Mouse (Mus musculus) midbrain, embryonic 16.5 days (tissue): Measurements from ENCODE around the gene Ube2j2. TPM values are rescaled to one million over a fixed set of nuclear protein-coding genes. Genes with fewer than 3 reads are reported as not detected.

ENCODE experiments used
- ATAC-seq: fragments of 200-750 bp; cut with Nextera tagmentation; 2 replicates; pipeline ENCODE4 v1.8.0; 2017; ENCODE audit warnings: moderate TSS enrichment
- H3K27ac ChIP-seq: fragments of 300-500 bp; sonication (generic); 2 replicates; pipeline ENCODE4 v1.5.1; 2014; ENCODE audit warnings: mild to moderate bottlenecking, low read length, mixed read lengths
- H3K27me3 ChIP-seq: fragments of 300-500 bp; sonication (generic); 2 replicates; pipeline ENCODE4 v1.6.1; 2014; ENCODE audit warnings: low read depth, low read length, mixed read lengths; ENCODE audit not compliant: control insufficient read depth, insufficient read depth
- H3K36me3 ChIP-seq: fragments of 300-500 bp; sonication (generic); 2 replicates; pipeline ENCODE4 v1.6.1; 2014; ENCODE audit warnings: mild to moderate bottlenecking, low read length, moderate library complexity, mixed read lengths; ENCODE audit not compliant: control insufficient read depth, insufficient read depth
- H3K4me1 ChIP-seq: fragments of 300-500 bp; sonication (generic); 2 replicates; pipeline ENCODE4 v1.6.1; 2014; ENCODE audit warnings: mild to moderate bottlenecking, low read length, mixed read lengths; ENCODE audit not compliant: control insufficient read depth, insufficient read depth
- H3K4me2 ChIP-seq: fragments of 300-500 bp; sonication (generic); 2 replicates; pipeline ENCODE4 v1.6.1; 2014; ENCODE audit warnings: mild to moderate bottlenecking, low read length, mixed read lengths
- H3K4me3 ChIP-seq: fragments of 300-500 bp; sonication (generic); 2 replicates; pipeline ENCODE4 v1.5.1; 2014; ENCODE audit warnings: low read depth, mild to moderate bottlenecking, low read length, moderate library complexity, mixed read lengths
- H3K9ac ChIP-seq: fragments of 300-500 bp; sonication (generic); 2 replicates; pipeline ENCODE4 v1.6.1; 2014; ENCODE audit warnings: low read depth, low read length, mixed read lengths
- H3K9me3 ChIP-seq: fragments of 300-500 bp; sonication (generic); replicated peaks from 2 replicates; pipeline ENCODE4 v1.6.1; 2014; ENCODE audit warnings: mild to moderate bottlenecking, low read length, mixed read lengths; ENCODE audit not compliant: control insufficient read depth, poor library complexity, severe bottlenecking
- WGBS: fragments of 180-500 bp; shearing (Covaris S2); extraction: QIAGEN DNeasy Blood & Tissue Kit; methylation state at CpG from one replicate; pipeline ENCODE4 v1.1.7; 2014; 5-methylcytosine and 5-hydroxymethylcytosine counted together
- polyA plus RNA-seq: library from polyadenylated mRNA; unstranded; fragments of >200 nt; fragmentation: Nextera tagmentation; extraction: Ambion mirVana; gene quantifications from 2 replicates; pipeline ENCODE4 v1.2.1, GENCODE M21; 2015

Gene Ube2j2
- polyA plus RNA-seq, 1 experiment from 2014 or later = 109 TPM

DNA sequence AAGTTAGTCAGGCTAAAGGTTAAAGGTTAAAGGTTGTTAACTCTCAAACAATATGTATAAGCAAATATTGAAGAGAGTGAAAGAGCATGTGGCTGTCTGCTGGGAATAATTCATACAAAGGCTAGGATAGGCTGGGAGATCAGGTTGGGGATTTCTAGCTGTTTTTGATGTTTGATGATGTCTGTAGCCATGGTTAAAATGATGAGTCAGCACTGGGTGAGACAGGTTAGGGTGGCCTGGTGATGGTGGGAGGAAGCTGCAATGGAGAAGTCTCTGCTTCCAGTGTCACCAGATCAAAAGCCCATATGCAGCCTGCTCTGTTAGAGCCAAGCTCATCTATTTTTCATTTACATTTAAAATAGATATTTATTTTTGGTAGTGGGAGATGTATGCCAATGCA lies 3.5 kb downstream of the Ube2j2 start:
- Histone ChIP-seq H3K36me3 (peaks cover 11% of the 10 kb centered on the region), H3K9me3 (no peaks in the 10 kb centered on the region), H3K9ac (no peak overlapping the region), H3K4me1 (peaks cover 17% of the 10 kb centered on the region), H3K27me3 (no peaks in the 10 kb centered on the region), H3K4me3 (no peak overlapping the region), H3K27ac (no peak overlapping the region), H3K4me2 (no peak overlapping the region)
- no peak for ATAC-seq

DNA sequence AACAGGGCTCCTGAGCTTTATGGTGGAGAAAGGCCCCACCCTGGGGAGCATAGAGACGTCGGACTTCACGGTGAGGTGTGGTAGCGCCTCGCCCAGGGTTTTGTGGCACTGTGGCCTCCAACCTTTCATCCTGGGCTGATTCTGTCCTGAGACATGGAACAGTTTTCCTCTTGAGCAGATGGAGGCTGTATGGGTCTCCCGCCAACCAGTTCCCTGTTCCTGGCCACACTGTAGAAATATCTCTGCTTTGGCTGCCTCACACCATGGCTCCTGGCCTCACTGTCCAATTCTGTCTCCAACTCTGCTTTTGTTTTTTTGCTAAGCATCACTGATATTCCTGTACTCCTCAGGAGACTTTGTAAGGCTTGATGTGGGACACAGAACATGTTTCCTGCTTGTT lies 11.9 kb downstream of the Ube2j2 start:
- Histone ChIP-seq H3K9ac (no peak overlapping the region), H3K4me3 (no peak overlapping the region), H3K4me1 (no peaks in the 10 kb centered on the region), H3K36me3 (peaks cover 46% of the 10 kb centered on the region), H3K27ac (no peak overlapping the region), H3K4me2 (no peak overlapping the region), H3K9me3 (no peaks in the 10 kb centered on the region), H3K27me3 (no peaks in the 10 kb centered on the region)
- no peak for ATAC-seq
- 94% methylated on average over 6 of the region's 6 CpGs for WGBS

DNA sequence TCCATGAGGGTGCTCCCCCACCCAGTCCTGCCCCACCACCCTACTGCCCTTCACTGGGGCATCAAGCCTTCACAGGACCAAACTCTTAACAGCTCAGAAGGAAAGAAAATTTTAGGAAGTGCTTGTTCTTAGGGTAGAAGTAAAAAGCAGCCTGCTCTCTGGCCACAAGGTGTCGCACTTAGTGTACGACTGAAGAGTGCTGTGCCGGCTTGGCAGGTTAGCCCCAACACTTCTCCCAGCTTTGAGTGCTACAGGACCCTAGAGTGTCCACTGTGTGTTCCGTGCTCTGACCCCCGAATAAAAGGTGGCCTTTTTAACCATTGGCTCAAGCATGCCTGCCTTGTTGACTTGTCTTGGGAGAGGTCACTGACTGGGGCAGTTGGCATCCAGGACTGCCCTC lies 15.6 kb downstream of the Ube2j2 start:
- Histone ChIP-seq H3K36me3 (peaks cover 30% of the 10 kb centered on the region), H3K9me3 (no peaks in the 10 kb centered on the region), H3K27ac (no peak overlapping the region), H3K4me1 (peaks cover 7% of the 10 kb centered on the region; the same call in 1 of the 2 replicates), H3K4me2 (no peak overlapping the region), H3K27me3 (no peaks in the 10 kb centered on the region), H3K4me3 (no peak overlapping the region), H3K9ac (no peak overlapping the region)
- WGBS = 8% methylated on average over 5 of the region's 5 CpGs
- peak; percentile 68; the same call in 1 of the 2 replicates for ATAC-seq

DNA sequence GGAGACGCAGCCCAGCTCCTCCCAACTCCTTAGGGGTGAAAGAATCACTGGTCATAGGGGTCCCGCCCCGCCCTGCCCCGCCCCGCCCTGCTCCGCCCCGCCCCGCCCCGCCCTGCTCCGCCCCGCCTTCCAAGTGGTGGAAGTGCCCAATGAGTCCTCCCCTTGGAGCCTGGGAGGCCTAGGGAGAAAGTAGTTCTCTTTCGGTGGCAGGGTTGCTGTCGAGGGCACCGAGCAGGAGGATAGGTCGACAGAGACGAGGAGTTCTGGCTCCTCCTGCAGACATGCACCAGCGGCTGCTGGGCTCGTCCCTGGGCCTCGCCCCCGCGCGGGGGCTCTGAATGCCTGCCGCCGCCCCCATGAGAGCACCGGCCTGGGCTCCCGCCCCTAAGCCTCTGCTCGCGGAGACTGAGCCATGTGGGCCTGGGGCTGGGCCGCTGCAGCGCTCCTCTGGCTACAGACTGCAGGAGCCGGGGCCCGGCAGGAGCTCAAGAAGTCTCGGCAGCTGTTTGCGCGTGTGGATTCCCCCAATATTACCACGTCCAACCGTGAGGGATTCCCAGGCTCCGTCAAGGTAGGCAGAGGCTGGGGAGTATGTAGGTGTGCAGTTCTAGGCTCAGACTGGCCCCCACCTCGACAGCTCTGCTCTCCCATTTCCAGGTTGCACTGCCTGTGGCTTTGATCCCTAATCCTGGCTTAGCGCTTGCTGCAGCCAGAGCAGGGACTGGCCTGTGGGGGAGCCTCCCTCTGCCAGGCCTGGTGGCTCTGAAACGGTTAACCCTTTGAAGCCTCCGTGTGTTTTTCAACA lies 18.7 kb downstream of the Ube2j2 start, which contains the start of gene C1qtnf12:
Gene C1qtnf12, plus strand, starts transcription at position 152 of the 805 bp plus-strand sequence.
- no peak within 1 kb of the TSS for H3K27ac ChIP-seq
- H3K9ac ChIP-seq = peak within 1 kb of the TSS; percentile 67
- H3K4me3 ChIP-seq = peak within 1 kb of the TSS; percentile 38
- no peaks in the 10 kb centered on the region for H3K9me3 ChIP-seq
- peak; percentile 43; the same call in 1 of the 2 replicates for ATAC-seq
- H3K4me1 ChIP-seq = peaks cover 7% of the 10 kb centered on the region; the same call in 1 of the 2 replicates
- no peaks in the 10 kb centered on the region for H3K27me3 ChIP-seq
- WGBS = under 1% methylated on average over 37 of the region's 42 CpGs
- H3K4me2 ChIP-seq = peak within 1 kb of the TSS; percentile 61
- H3K36me3 ChIP-seq = peaks cover 14% of the 10 kb centered on the region

DNA sequence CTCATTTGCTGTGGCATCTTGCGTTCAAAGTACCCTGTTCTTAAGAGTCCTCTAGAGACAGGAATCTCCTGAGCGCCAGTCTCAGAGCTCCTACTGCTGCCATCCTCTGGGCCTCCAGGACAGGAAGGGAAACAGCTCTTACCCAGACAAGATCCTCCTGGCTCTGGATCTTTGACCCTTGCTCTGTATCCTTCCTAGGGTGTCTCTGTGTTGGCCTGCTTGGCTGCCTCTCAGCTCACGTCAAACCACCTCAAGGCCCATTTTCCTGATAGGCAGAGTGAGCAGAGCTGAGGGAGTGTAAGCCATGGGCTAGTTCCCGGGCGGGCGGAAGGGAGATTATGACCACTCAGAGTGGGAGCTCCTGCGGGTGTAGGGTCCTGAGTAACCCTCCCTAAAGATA lies 19.5 kb downstream of the Ube2j2 start:
- peaks cover 8% of the 10 kb centered on the region for H3K36me3 ChIP-seq
- peaks cover 7% of the 10 kb centered on the region; the same call in 1 of the 2 replicates for H3K4me1 ChIP-seq
- no peak overlapping the region for H3K4me3 ChIP-seq
- no peak for ATAC-seq
- no peaks in the 10 kb centered on the region for H3K27me3 ChIP-seq
- WGBS = 43% methylated on average over 7 of the region's 7 CpGs
- no peak overlapping the region; the same call in 1 of the 2 replicates for H3K4me2 ChIP-seq
- H3K9me3 ChIP-seq = no peaks in the 10 kb centered on the region
- H3K9ac ChIP-seq = no peak overlapping the region
- H3K27ac ChIP-seq = no peak overlapping the region

DNA sequence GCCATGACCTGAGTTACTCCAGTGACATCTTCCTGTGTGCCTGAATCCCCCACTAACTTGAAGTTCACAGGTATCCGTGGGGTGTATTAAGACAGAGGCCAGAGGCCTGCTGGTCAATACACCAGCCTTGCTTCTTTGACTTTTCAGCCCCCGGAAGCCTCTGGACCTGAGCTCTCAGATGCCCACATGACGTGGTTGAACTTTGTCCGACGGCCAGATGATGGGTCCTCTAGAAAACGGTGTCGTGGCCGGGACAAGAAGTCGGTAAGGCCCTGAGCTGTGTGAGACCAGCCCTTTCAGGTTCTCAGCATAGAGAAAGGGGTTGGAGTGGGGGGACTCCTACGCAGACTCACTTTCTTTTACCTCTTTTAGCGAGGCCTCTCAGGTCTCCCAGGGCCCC lies 20.8 kb downstream of the Ube2j2 start:
- Histone ChIP-seq H3K27me3 (no peaks in the 10 kb centered on the region), H3K9ac (no peak overlapping the region), H3K4me3 (no peak overlapping the region), H3K4me1 (peaks cover 7% of the 10 kb centered on the region; the same call in 1 of the 2 replicates), H3K27ac (no peak overlapping the region), H3K9me3 (no peaks in the 10 kb centered on the region), H3K36me3 (peaks cover 3% of the 10 kb centered on the region; the same call in 1 of the 2 replicates), H3K4me2 (no peak overlapping the region)
- ATAC-seq = no peak
- 93% methylated on average over 11 of the region's 11 CpGs for WGBS

DNA sequence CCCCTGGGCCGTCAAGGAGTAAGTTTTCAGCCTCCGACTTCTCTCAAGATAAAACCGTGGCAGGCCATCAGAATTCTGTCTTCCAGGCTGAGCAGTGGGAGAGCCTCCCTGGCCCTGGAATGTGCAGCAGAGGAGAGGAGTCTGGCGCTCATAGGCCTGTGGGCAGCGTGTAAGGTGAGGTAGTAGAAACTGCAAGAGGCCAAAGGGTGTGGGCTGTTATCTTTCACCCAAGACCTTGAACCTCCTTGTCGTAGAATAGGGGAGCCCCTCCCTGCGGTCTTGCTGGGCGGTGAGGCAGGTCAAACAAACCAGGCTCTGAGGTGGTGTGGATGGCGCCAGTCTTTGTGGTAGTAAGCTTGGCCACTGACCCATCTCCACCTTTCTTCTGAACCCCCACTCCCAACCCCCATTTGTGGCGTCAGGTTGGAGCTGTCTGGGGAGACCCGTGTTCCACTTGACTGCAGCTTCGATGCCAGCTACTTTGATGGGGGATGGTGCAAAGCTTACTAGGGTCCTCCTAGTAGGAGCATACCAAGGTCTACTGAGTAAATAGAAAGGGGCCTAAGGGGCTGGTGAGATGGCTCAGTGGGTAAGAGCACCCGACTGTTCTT lies 25.5 kb downstream of the Ube2j2 start:
- ATAC-seq = no peak
- Histone ChIP-seq H3K27ac (no peak overlapping the region), H3K27me3 (no peaks in the 10 kb centered on the region), H3K4me1 (no peaks in the 10 kb centered on the region), H3K9me3 (no peaks in the 10 kb centered on the region), H3K4me2 (no peak overlapping the region), H3K9ac (no peak overlapping the region), H3K4me3 (no peak overlapping the region), H3K36me3 (peaks cover 3% of the 10 kb centered on the region; the same call in 1 of the 2 replicates)
- 91% methylated on average over 13 of the region's 13 CpGs for WGBS

DNA sequence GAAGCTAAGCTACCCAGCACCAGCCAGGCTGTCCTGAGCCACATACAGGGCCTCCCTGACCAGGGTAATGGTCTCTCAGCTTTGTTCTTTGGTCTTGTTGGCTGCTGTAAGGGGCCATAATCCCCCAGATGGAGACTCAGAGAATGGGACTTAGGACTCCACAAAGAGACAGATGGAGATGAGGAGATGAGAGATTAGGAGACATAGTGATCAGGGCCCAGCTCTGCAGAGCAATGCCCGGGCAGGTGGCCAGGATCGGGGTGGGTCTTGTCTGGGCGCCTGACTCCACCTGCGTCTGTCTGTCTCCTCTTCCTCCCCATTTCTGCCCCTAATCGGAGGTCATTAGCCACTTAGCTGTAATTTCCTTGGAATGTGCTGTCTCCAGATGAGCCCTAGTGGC lies 26.7 kb downstream of the Ube2j2 start:
- no peak overlapping the region for H3K4me3 ChIP-seq
- H3K4me1 ChIP-seq = no peaks in the 10 kb centered on the region
- H3K36me3 ChIP-seq = peaks cover under 1% of the 10 kb centered on the region; the same call in 1 of the 2 replicates
- no peak for ATAC-seq
- H3K4me2 ChIP-seq = no peak overlapping the region
- no peaks in the 10 kb centered on the region for H3K27me3 ChIP-seq
- WGBS = 87% methylated on average over 5 of the region's 5 CpGs
- H3K9ac ChIP-seq = no peak overlapping the region
- H3K27ac ChIP-seq = no peak overlapping the region
- H3K9me3 ChIP-seq = no peaks in the 10 kb centered on the region

DNA sequence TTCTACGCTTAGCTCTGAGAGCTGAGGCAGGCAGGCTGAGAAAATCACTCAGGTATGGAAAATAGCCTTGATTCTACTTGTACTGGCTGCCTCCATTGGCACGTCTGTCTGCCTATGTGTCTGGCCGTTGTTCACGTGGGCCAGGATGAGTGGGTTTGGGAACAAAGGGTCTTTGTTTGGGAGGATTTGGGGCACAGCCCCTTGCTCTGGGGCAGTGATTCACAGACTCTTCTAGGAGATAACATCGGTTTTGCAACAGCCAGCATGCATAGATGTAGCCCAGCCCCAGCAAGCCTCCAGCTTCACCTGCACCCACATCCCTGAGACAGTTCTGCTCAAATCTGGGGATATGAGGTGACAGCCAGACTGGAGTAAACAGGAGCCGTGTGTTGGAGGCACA lies 29.0 kb downstream of the Ube2j2 start:
- no peaks in the 10 kb centered on the region for H3K36me3 ChIP-seq
- H3K4me1 ChIP-seq = no peaks in the 10 kb centered on the region
- no peak overlapping the region for H3K27ac ChIP-seq
- ATAC-seq = no peak
- no peaks in the 10 kb centered on the region for H3K27me3 ChIP-seq
- H3K4me3 ChIP-seq = no peak overlapping the region
- WGBS = 38% methylated on average over 6 of the region's 6 CpGs
- H3K4me2 ChIP-seq = no peak overlapping the region
- H3K9ac ChIP-seq = no peak overlapping the region
- H3K9me3 ChIP-seq = no peaks in the 10 kb centered on the region
